Mouse (Mus musculus) liver, adult 2 months (tissue): Measurements from ENCODE around the gene Rpl4.

Source experiments
- CTCF ChIP-seq: fragments of 200-500 bp; IDR thresholded peaks from 2 replicates; pipeline ENCODE4 v1.5.1; 2011; ENCODE audit warnings: low read depth, low read length, control low read depth
- POLR2A ChIP-seq: fragments of 200-500 bp; IDR thresholded peaks from 2 replicates; pipeline ENCODE4 v1.6.1; 2011; ENCODE audit warnings: low read length, control low read depth; ENCODE audit not compliant: insufficient read depth; ENCODE audit errors: extremely low read depth

GRCm38 (mm10) chr9:64198068-64198762, 25.0 kb downstream of the Rpl4 start:
- TF ChIP-seq CTCF (no peak), POLR2A (no peak)
